Mouse (Mus musculus): ENCODE data around the gene Gm49403.
"Not testable (repeated sequence)": the region's sequence is repeated elsewhere in the genome, so short reads cannot be mapped to it uniquely, and the experiment has no call there.

Gene Gm49403

GRCm38 (mm10) chr19:8872266-8872840 is 11.4 kb upstream of the Gm49403 start:
- no peak for DNase-seq

DNA sequence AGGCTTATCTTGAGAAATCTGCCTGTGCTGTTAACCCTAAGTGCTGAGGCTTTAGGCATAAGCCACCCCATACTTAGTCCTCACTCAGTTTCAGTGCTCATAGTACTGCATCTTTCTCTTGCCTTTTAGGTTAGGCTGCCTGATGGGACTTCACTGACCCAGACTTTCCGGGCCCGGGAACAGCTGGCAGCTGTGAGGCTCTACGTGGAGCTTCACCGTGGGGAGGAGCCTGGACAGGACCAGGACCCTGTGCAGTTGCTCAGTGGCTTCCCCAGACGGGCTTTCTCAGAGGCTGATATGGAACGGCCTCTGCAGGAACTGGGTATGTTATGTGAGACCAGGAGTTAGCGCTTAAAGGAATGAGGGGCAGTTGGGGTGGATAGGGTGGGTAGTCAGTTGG is 8.7 kb upstream of the Gm49403 start:
- no peak for DNase-seq

DNA sequence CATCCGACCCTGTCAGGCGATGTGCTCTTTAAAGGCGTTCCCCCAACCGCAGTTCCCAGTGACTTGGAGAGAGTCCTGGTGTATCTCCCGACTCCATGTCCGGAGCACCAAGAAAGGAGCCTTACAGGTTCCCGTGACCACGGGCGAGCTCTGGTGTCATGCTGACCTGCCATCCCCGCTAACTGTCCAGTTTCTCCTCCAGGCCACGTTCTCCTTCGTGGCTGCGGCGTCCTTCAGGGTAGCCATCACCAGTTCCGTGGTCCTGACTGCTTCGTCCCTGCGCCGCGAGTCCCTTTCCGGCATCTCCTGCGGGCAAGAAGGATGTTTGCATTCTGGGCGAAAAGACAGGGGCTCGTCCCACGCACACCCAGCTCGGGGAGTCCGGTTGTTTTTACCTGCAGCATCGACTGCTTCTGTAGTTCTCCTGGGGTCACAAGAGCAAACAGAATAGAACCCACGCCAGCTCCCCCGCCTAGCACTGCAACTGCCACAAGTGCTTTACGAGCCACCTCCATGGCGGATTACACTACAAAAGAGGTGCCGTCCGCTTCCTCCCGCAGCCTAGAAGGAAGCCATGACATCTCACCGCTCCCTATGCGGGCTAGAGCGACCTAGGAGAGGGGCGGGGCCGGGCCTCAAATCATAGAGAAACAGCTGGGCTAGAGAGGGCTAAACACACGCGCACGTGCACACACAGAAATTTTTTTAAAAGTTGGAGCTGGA is 3.3 kb upstream of the Gm49403 start, which contains the start of gene Uqcc3:
Gene Uqcc3, minus strand, starts transcription at position 613 of the 723 bp plus-strand sequence.
- peak; percentile 86 for DNase-seq

DNA sequence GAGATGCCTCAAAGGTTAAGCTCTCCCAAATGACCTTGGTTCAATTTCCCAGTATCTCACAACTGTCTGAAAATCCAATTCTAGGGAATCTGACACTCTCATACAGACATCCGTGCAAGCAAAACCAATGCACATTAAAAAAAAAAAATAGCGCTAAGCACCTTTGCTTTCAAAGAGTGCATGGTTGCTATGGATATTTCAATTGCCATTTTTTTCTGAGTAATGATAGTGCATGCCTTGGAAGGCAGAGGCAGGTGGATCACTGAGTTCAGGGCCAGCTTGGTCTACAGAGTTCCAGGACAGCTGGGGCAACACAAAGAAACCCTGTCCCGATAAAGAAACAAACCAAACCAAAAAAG is 2.7 kb upstream of the Gm49403 start:
- no peak for DNase-seq

DNA sequence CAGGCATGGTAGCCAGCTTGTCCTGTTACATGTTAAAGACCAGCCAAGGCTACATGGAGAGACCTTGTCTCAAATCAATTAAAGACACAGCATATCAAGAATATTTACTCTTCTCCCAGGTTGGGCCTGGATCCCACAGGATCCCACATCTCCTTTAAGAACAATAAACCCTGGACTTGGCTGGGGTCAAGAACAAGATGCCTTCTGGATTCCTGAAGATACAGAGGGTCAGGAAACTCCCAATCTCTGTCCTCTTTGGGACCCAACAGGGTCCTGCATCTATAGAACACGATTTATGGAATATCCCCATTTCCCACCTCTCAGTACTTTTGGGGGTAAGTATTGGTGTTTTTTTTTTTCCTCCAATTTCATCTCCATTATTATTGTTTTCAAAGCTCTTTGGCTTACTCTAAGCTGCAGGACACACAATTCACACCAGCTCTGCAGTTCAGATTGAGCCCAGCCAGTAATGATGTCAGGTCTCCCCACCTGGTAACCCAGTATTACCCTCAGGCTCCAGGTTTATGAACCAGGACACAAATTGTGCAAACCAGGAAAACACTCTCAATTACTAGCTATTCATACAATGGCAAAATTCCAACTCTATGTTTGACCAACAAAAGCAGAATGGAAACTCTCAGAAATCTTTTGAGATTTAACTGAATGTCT is 3.3 kb downstream of the Gm49403 start:
- no peak for DNase-seq

DNA sequence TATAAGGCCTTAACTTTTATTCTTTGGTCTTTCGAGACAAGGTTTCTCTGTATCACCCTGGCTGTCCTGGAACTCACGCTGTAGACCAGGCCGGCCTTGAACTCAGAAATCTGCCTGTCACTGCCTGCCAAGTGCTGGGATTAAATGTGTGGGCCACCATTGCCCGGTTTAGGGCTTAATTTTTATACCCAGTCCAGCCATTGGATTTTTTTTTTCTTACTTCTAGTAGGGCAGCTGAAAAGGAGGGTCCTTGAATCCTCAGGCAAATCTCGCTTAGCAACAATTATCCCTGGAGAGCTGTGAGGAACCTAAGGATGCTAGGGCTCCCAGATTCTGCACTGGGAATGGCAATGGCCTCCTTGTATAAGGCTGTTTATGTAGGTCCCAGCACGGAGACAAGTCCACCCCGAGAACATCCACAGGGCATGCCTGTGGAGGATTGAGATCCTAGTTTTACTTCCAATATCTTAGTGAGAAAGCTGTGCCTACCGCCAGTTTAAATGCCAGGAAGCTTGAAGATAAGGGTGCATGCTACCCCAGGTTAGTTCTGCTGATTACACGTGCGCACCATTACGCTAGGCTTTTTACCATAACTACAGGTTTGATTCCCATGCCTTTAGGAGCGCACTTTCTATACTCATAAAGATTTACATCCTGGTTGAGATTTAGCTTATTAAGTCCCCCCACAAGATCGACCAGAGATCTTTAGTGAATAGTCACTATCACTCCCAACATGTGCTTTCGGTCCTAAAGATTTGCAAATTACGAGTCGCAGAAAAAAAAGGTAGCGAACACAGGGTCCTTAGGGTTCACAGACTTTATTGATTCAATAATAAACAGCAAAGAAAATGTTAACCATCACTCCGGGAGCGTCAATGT is 4.1 kb downstream of the Gm49403 start:
- no peak for DNase-seq

DNA sequence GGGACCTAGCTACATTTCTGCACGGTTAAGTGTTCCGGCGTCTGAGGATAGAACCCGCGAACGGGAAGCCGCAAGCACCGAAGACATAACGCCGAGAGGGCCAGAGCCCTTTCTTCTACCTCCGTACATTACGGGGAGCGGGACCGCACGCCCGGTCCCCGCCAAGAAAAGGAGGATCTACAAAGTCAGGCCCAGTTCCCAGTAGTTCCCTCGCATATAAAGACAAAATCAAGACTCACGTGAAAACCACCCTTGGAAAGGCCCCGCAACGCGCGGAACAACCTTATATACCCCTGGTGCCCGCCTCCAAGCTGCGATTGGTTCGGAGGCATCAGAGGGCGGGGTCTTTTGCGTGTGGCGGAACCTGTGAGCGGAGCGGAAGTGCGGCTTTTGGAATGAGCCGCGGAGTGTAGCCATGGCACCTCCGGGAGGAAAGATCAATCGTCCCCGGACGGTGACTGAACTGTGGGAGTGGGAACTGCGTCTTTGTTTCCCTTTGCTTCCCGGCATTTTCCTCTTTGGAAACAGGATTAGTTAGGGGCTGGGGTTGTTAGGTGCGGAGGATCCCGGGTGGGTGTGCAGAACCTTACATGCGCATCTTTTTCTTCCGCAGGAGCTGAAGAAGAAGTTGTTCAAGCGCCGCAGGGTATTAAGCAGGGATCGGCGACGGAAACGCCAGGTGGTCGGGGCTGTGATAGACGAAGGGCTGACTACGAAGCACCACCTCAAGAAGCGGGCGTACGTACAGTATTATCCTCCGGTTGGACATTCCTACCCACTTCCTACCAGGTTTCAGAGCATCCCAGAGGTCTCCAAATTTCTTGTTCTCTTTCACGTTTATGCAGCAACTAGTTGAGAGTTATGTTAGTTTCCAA is 5.0 kb downstream of the Gm49403 start, which contains the start of the genes 1810009A15Rik and Gm49416:
Gene 1810009A15Rik, plus strand, starts transcription at position 343 of the 875 bp plus-strand sequence.
Gene Gm49416, plus strand, starts transcription at position 416 of the 875 bp plus-strand sequence.
- peak; percentile 91 for DNase-seq

DNA sequence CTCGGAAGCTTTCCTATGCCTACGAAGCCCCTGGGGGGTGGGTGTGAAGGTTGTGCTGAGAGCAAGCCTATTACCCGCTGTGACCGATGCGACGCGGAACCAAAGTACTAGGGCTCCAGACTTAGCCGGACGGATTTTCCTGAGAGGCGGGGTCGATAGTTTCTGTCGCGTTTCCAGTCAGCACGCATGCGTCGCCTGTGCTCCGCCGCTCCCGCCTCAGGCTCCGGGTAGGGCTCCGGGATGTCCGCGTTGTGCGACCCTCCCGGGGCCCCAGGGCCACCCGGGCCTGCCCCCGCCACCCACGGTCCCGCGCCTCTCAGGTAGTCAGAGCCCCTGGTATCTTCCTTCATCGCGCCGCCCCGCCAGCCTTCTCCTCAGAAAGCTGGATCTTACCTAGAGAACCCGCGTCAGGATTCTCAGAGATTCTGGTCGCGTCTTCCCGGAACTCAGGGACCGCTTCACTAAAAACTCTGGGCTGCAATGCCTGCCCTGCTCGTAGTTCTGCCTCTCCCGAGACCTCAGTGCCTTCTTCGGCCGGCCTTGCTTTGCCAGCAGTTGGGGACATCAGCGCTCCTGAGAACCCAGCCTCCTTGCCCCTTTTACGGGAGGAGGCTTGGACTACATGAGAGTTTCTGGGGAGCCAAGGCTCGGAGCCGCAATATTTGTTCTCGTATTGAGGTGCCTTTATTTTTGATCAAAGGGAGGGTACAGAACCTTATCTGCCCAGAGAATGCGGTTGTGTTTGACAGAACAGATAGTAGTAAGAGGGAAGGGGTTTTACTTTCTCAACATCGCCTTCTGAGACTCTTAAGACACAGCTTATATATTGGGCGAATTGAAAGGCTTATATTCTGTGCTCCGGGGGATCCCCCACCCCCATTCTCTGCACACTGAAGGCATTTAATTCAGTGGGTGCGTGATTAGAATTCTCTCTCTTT is 9.4 kb downstream of the Gm49403 start, which contains the start of gene Ints5:
Gene Ints5, plus strand, starts transcription at position 177 of the 938 bp plus-strand sequence.
- peak; percentile 82 for DNase-seq

DNA sequence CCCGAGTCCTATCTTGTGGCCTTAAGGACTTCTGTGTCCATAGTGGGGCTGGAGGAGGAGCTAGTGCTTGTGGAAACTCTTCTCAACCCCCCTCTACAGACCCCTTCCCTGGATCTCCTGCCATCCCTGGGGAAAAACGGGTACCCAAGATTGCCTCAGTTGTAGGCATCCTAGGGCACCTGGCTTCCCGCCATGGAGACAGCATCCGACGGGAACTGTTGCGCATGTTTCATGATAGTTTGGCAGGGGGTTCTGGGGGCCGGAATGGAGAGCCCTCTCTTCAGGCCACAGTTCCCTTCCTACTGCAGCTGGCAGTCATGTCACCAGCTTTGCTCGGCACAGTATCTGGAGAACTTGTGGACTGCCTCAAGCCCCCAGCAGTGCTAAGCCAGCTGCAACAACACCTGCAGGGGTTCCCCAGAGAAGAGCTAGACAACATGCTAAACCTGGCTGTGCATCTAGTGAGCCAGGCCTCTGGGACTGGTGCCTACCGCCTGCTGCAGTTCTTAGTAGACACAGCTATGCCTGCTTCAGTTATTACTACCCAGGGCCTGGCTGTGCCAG is 11.7 kb downstream of the Gm49403 start:
- DNase-seq = no peak

- not testable (repeated sequence) for DNase-seq
Observed at GRCm38 (mm10) chr19:8896231-8896630, 12.5 kb downstream of the Gm49403 start.

DNA sequence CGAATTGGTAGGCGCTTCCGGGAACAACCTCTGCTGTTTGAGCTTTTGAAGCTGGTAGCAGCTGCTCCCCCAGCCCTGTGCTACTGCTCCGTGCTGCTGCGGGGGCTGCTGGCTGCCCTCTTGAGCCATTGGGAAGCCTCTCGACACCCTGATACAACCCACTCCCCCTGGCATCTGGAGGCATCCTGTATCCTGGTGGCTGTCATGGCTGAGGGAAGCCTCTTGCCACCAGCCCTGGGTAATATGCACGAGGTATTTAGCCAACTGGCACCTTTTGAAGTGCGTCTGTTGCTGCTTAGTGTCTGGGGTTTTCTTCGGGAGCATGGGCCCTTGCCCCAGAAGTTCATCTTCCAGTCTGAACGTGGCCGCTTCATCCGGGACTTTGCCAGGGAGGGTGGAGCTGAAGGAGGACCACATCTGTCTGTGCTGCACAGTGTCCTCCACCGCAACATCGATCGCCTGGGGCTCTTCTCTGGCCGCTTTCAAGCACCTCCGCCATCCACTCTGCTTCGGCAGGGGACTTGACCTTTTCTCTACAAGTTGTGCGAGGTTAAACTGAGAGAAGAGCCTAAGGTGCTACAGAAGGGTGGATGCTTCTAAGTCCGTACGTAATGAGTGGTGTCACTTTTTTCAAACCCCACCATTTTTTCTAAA is 13.6 kb downstream of the Gm49403 start:
- peak; percentile 46 for DNase-seq

DNA sequence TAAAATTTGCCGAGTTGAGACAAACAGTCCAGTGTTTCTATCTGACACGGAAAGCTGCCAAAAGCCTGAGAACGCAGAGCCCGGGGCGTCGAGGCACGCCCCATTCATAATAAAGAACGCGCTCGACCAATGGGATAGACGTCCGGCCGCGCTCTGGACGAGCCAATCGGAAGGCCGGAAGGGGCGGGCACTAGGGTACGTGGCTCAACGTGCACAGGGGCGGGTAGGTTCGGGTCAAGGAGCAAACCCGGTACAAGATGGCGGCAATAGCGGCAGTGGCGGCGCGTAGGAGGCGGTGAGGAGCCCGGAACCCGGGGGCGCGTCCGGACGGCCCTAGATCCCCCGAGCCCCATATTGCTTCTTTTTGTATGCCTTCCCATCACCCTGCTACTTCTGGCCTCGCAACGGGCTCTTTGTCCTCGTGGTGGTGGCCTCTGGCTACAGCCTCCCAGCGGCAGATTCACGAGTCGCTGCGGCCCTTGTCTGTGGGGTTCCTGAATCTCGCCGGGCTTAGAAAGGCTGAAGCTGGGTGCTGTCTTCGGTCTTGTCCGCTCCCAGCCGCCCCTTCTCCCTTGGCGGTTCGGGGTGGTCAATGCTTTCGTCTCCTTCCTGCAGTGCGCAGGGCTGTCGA is 14.2 kb downstream of the Gm49403 start, which contains the start of gene Ganab:
Gene Ganab, plus strand, starts transcription at position 207 of the 631 bp plus-strand sequence.
- DNase-seq = peak; percentile 93

DNA sequence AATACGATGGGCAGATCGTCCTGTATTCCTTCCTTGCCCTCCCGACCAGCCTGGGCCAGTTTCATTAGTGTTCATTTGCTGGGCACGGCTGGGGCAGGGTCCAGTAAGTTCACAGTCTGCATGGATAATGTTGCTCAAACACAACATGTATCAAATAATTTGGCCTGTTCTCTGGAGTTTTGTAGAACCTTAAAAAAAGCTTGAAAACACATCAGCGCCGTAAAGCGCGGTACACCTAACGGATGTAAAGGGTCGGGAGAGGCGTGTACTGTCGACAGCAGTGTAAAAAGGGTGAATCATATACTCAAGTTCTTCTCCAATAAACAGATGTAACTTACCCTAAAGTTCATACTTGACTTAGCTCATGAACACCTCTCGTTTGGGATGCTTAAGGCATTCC is 14.8 kb downstream of the Gm49403 start:
- DNase-seq = no peak

DNA sequence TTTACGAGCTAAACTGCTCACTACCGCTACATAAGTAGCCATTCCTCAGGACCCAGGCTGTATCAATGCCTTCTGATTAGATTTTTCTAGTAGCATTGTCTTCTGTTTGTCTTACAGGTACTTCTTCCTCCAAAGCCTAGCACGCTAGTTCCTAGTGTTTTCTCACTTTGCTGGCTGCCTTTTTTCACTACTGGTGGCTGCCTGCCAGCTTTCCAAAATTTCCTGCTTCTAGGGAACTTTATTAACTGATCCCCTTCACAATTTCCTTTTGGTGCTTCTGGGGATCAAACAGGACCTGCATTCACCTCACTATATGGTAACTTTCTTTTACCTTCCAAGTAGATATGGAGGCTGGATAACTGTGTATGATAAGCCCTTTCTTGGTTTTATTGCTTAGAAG is 15.3 kb downstream of the Gm49403 start:
- no peak for DNase-seq

DNA sequence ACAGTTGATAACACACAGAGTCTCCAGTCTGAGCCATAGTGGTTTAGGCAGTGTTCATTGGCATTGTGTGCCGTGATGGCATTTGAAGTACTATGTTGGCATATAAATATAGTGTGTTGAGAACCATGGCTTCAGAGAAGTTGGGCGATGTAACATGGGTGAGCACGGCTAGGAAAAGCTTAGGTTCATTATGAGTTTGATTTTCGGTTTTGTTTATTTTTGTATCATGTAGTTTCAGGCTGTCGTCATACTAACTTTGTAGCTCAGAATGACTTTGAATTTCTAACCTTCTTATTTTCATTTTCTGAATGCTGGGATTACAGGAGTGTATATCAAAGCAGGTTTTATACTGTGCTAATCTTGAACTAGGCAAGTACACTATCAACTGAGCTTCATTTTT is 19.7 kb downstream of the Gm49403 start:
- no peak for DNase-seq

- DNase-seq = no peak
Observed at GRCm38 (mm10) chr19:8908531-8908930, 24.8 kb downstream of the Gm49403 start.

DNA sequence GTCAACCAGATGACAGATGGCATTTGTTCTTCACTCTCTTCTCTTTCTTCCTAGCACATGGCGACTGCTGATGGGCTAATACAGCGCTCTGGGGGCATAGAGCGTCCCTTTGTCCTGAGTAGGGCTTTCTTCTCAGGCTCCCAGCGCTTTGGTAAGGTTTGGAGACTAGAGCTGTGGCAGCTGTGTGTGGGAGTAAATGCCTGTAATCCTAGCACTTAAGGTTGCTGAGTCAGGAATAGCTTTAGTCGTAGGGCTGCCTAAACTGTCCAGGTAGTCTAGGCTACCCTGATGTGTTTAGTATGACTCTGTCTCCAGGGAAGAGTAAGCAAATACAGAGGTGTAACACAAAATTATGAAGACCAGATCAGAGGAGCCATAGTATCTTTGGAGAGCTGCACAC is 28.1 kb downstream of the Gm49403 start:
- DNase-seq = no peak

GRCm38 (mm10) chr19:8914212-8914611 is 30.5 kb downstream of the Gm49403 start:
- no peak for DNase-seq

DNA sequence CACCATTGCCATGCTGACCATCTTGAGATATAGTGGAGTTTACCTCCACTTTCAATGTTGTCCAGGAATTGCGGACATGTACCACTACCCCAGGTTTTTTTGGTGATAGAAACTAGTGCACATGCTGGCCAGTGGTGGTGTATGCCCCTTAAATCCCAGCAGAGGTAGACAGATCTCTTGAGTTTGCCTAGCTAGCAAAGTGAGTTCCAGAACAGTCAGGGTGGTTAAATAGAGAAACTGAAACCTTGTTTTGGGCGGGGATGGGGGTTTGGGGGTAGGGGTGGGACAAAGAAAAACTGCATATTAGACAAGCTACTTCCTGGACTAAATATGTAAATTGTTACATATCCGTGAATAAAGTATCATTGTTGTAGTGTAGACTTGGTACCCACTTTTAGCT is 35.3 kb downstream of the Gm49403 start:
- no peak for DNase-seq

Data from cerebellum, adult 11 months (tissue).